Mouse (Mus musculus) B cell, adult 62 days (primary cell): ENCODE data around the gene Epha10. TPM values are rescaled to one million over a fixed set of nuclear protein-coding genes. Genes with fewer than 3 reads are reported as not detected.

Experiments used
- total RNA-seq: library from RNA; stranded (reverse); gene quantifications from 4 replicates; pipeline ENCODE4 v1.2.4, GENCODE M21; 2023

The Epha10 gene
- total RNA-seq, result not detected in 4 replicates

DNA sequence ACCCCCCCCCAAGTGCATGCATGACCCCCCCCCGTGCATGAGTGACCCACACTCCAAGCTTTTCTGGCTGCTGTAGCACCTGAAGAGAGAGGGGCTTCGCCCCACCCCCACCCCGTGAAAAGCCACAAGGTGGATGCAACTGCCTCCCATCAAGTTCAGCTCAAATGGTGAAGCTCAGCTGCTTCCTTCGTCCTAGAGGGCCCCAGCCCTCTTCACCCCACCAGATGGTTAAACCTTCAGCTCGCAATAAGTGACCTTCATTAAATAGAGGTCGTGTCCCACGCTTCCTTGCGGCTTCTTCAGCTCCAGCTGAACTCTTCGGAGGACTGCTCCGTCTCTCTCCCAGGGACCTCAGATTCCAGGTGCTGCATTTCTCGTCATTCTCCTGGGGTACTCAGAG is at the start of gene Epha10:
Gene Epha10 (plus strand): TSS at position 301 of the 400 bp plus-strand sequence.

GRCm38 (mm10) chr4:124850261-124850913 is 30.3 kb upstream of the Epha10 start, which contains the start of gene Yrdc:
Yrdc (plus strand) TSS chr4:124850679.

DNA sequence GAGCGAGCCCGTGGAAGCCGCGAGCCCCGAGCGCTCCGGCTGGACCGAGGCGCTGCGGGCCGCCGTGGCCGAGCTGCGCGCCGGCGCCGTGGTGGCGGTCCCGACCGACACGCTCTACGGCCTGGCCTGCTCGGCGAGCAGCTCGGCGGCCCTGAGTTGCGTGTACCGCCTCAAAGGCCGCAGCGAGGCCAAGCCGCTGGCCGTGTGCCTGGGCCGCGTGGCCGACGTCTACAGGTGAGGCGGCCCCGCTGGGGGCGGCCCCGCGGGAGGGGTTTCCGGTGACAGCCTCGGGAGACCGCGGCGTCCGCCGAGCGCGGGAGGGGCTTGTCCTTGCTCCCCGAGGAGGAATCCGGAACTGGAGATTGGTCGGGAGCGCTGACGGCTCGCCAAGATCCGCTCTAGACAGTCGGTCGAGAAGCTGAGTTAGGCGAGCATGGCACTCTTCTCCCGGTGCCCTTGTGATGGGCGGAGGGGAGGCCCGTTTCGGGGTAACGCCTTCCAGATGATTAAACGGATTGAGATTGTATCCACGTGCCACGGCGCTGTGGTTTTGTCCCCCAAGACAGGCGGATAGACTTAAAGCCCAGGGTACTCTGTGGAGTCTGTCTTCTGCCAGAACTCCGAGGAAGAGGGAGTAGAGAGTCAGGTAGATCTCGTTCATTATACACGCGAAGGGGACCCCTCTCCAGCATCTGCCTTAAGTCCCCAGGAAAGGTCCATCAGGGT is 29.6 kb upstream of the Epha10 start, which contains the start of gene 1110065P20Rik:
Gene 1110065P20Rik (minus strand): TSS at position 264 of the 726 bp plus-strand sequence.

GRCm38 (mm10) chr4:124861283-124862188 is 19.2 kb upstream of the Epha10 start, which contains the start of gene Maneal:
Maneal (minus strand) TSS chr4:124862171.

DNA sequence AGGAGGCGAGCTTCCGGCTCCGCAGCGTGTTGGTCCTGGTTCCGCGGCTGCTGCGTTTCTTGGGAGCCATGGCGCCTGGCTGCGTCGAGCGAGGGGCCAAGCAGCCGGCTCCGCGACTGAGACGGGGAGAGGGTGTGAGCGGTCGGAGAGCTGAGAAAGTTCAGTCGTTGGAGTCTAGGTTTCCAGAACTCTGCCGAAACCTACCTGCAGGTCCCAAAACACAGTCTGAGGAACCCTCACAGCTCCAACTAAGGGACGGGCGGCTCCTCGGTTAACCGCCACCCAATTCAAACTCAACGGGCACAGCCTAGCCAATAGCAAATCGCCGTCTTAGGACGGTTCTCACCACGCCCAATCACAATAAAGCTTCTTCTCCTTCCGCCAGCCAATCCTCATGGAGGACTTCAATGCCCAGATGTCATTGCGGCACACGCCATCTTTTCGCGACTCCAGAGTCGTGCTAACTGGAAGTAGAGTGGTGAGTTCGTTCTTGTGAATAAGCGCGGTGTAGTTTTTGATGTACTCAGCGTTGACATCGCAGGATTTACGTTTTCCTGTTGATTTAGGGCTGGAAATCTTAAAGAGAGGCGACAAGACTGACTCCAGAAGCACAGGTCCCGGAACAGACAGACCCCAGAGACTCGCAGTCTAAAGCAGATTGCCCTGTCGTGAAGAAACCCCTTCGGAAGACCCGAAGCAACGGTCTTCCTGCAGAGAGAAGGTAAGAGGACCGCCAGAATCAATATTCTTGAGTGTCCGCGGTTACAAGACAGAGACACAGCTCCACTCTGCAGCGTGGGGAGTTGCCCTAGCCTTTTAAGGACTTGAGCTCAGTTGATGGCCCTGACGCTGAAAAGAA is 56.1 kb downstream of the Epha10 start, which contains the start of gene 9930104L06Rik:
Gene 9930104L06Rik (plus strand): TSS at position 436 of the 859 bp plus-strand sequence.

DNA sequence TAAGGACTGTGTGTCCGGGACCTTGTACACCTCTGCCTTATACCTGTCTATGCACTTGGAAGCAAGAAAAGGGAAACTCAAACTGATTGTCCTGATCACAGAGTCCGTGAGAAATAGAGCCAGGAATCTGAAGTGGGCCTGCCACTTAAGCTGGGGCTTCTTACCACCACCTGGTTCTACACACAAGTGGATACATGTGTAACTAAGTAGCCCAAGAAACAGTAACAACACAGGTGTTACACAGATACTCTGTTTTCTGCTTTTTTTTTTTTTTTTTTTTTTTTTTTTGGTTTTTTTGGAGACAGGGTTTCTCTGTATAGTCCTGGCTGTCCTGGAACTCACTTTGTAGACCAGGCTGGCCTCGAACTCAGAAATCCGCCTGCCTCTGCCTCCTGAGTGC is 58.5 kb downstream of the Epha10 start, which contains the start of gene Cdca8:
Gene Cdca8 (minus strand): TSS at position 101 of the 400 bp plus-strand sequence.

Other genes starting within 250 kb of the Epha10 start
- gene Pou3f1, start 224.1 kb upstream of the Epha10 start, total RNA-seq, result not detected in 4 replicates
- gene Utp11, start 187.3 kb upstream of the Epha10 start, total RNA-seq, result 19.1 to 21.9 TPM (median 21.0 TPM) in 4 replicates
- gene Fhl3, start 180.2 kb upstream of the Epha10 start, total RNA-seq, result 11.4 to 13.3 TPM (median 12.5 TPM) in 4 replicates
- gene Sf3a3, start 166.1 kb upstream of the Epha10 start, total RNA-seq, result 47.0 to 62.9 TPM (median 54.7 TPM) in 4 replicates
- gene Inpp5b, start 139.0 kb upstream of the Epha10 start, total RNA-seq, result 33.1 to 47.4 TPM (median 40.8 TPM) in 4 replicates
- gene Mtf1, start 78.8 kb upstream of the Epha10 start, total RNA-seq, result 35.5 to 42.3 TPM (median 40.0 TPM) in 4 replicates
- 101 to 124 TPM (median 115 TPM) in 4 replicates for gene Yrdc, start 30.2 kb upstream of the Epha10 start, total RNA-seq
- gene 1110065P20Rik, start 29.7 kb upstream of the Epha10 start, total RNA-seq, result 9.6 to 14.4 TPM (median 12.3 TPM) in 4 replicates
- gene Maneal, start 18.7 kb upstream of the Epha10 start, total RNA-seq, result 0.33 to 0.78 TPM (median 0.47 TPM) in 4 replicates
- gene 9930104L06Rik, start 56.1 kb downstream of the Epha10 start, total RNA-seq, result 14.6 to 19.8 TPM (median 17.3 TPM) in 4 replicates
- 2.8 to 3.5 TPM (median 3.0 TPM) in 4 replicates for gene Cdca8, start 58.4 kb downstream of the Epha10 start, total RNA-seq
- gene Rspo1, start 105.5 kb downstream of the Epha10 start, total RNA-seq, result not detected in 4 replicates
- 88.6 to 102 TPM (median 99.5 TPM) in 4 replicates for gene Gnl2, start 135.7 kb downstream of the Epha10 start, total RNA-seq
- gene Dnali1, start 184.8 kb downstream of the Epha10 start, total RNA-seq, result not detected in 4 replicates
- gene Snip1, start 185.8 kb downstream of the Epha10 start, total RNA-seq, result 31.2 to 32.3 TPM (median 31.5 TPM) in 4 replicates
- 40.5 to 50.9 TPM (median 44.1 TPM) in 4 replicates for gene Meaf6, start 204.2 kb downstream of the Epha10 start, total RNA-seq
- gene Zc3h12a, start 246.9 kb downstream of the Epha10 start, total RNA-seq, result 329 to 354 TPM (median 349 TPM) in 4 replicates